Mouse (Mus musculus) limb, embryonic 15.5 days (tissue): Measurements from ENCODE around the gene A930017K11Rik. TPM values are rescaled to one million over a fixed set of nuclear protein-coding genes. Genes with fewer than 3 reads are reported as not detected.

Source experiments
- ATAC-seq: fragments of 200-750 bp; cut with Nextera tagmentation; 2 replicates; pipeline ENCODE4 v1.8.0; 2017; ENCODE audit warnings: low read depth, moderate TSS enrichment; ENCODE audit not compliant: insufficient number of reproducible peaks, low FRiP score, low TSS enrichment
- H3K27ac ChIP-seq: fragments of 300-500 bp; sonication (generic); 2 replicates; pipeline ENCODE4 v1.5.1; 2015; ENCODE audit warnings: moderate library complexity, mild to moderate bottlenecking, inconsistent platforms
- H3K27me3 ChIP-seq: fragments of 300-500 bp; sonication (generic); 2 replicates; pipeline ENCODE4 v1.6.1; 2015; ENCODE audit warnings: inconsistent platforms
- H3K36me3 ChIP-seq: fragments of 300-500 bp; sonication (generic); 2 replicates; pipeline ENCODE4 v1.6.1; 2015; ENCODE audit warnings: inconsistent platforms
- H3K4me1 ChIP-seq: fragments of 300-500 bp; sonication (generic); 2 replicates; pipeline ENCODE4 v1.6.1; 2015; ENCODE audit warnings: inconsistent platforms
- H3K4me2 ChIP-seq: fragments of 300-500 bp; sonication (generic); 2 replicates; pipeline ENCODE4 v1.6.1; 2015; ENCODE audit warnings: mild to moderate bottlenecking, inconsistent platforms
- H3K4me3 ChIP-seq: fragments of 300-500 bp; sonication (generic); 2 replicates; pipeline ENCODE4 v1.5.1; 2015; ENCODE audit warnings: mild to moderate bottlenecking, inconsistent platforms
- H3K9ac ChIP-seq: fragments of 300-500 bp; sonication (generic); 2 replicates; pipeline ENCODE4 v1.6.1; 2015; ENCODE audit warnings: inconsistent platforms
- H3K9me3 ChIP-seq: fragments of 300-500 bp; sonication (generic); 2 replicates; pipeline ENCODE4 v1.6.1; 2016; ENCODE audit warnings: inconsistent platforms
- WGBS: fragments of 180-500 bp; shearing (Covaris S2); methylation state at CpG from one replicate; pipeline ENCODE4 v1.1.7; 2015; 5-methylcytosine and 5-hydroxymethylcytosine counted together
- polyA plus RNA-seq: library from polyadenylated mRNA; unstranded; fragments of >200 nt; fragmentation: Nextera tagmentation; extraction: Ambion mirVana; gene quantifications from 2 replicates; pipeline ENCODE4 v1.2.1, GENCODE M21; 2015

A930017K11Rik gene
- polyA plus RNA-seq, 1 experiment from 2014 or later = 0.14 TPM

- Histone ChIP-seq H3K9ac (peak within 1 kb of the TSS; percentile 85), H3K27ac (peak within 1 kb of the TSS; percentile 96), H3K9me3 (no peaks in the 10 kb centered on the region), H3K4me1 (peaks cover 29% of the 10 kb centered on the region), H3K4me3 (peak within 1 kb of the TSS; percentile 98), H3K36me3 (peaks cover 14% of the 10 kb centered on the region), H3K4me2 (peak within 1 kb of the TSS; percentile 88), H3K27me3 (no peaks in the 10 kb centered on the region)
- 0% methylated on average over 59 of the region's 78 CpGs for WGBS
- no peak for ATAC-seq
Measured at GRCm38 (mm10) chr17:25919144-25919785, 33.1 kb downstream of the A930017K11Rik start, which contains the start of gene Rab40c. TSS of gene Rab40c (minus strand) at chr17:25919727.

GRCm38 (mm10) chr17:25918037-25918750 lies 34.2 kb downstream of the A930017K11Rik start:
- Histone ChIP-seq H3K9me3 (no peaks in the 10 kb centered on the region), H3K4me3 (peak overlapping the region; percentile 98), H3K27me3 (no peaks in the 10 kb centered on the region), H3K27ac (peak overlapping the region; percentile 81; the same call in 1 of the 2 replicates), H3K4me1 (peaks cover 29% of the 10 kb centered on the region), H3K4me2 (peak overlapping the region; percentile 88), H3K36me3 (peaks cover 14% of the 10 kb centered on the region), H3K9ac (peak overlapping the region; percentile 85)
- 81% methylated on average over 9 of the region's 9 CpGs for WGBS
- no peak for ATAC-seq

- ATAC-seq = no peak
- Histone ChIP-seq H3K9ac (no peak overlapping the region), H3K4me2 (no peak overlapping the region), H3K9me3 (no peaks in the 10 kb centered on the region), H3K4me3 (peak overlapping the region; percentile 3; the same call in 1 of the 2 replicates), H3K4me1 (peaks cover 29% of the 10 kb centered on the region), H3K27ac (peak overlapping the region; percentile 5; the same call in 1 of the 2 replicates), H3K27me3 (no peaks in the 10 kb centered on the region), H3K36me3 (peaks cover 17% of the 10 kb centered on the region)
- WGBS = 74% methylated on average over 8 of the region's 8 CpGs
Measured at GRCm38 (mm10) chr17:25916931-25917647, 35.3 kb downstream of the A930017K11Rik start.

- H3K9ac ChIP-seq = no peak overlapping the region
- H3K4me1 ChIP-seq = peaks cover 22% of the 10 kb centered on the region
- H3K9me3 ChIP-seq = no peaks in the 10 kb centered on the region
- no peak for ATAC-seq
- H3K4me3 ChIP-seq = no peak overlapping the region
- no peak overlapping the region for H3K4me2 ChIP-seq
- H3K27ac ChIP-seq = no peak overlapping the region
- WGBS = 76% methylated on average over 4 of the region's 4 CpGs
- H3K36me3 ChIP-seq = peaks cover 24% of the 10 kb centered on the region
- no peaks in the 10 kb centered on the region for H3K27me3 ChIP-seq
Measured at GRCm38 (mm10) chr17:25914295-25914694, 38.1 kb downstream of the A930017K11Rik start.

GRCm38 (mm10) chr17:25913877-25914275 lies 38.5 kb downstream of the A930017K11Rik start:
- ATAC-seq = no peak
- H3K4me2 ChIP-seq = no peak overlapping the region
- no peak overlapping the region for H3K27ac ChIP-seq
- no peak overlapping the region for H3K4me3 ChIP-seq
- no peaks in the 10 kb centered on the region for H3K27me3 ChIP-seq
- peaks cover 24% of the 10 kb centered on the region for H3K36me3 ChIP-seq
- H3K9ac ChIP-seq = no peak overlapping the region
- H3K9me3 ChIP-seq = no peaks in the 10 kb centered on the region
- peaks cover 22% of the 10 kb centered on the region for H3K4me1 ChIP-seq
- 68% methylated on average over 1 of the region's 1 CpGs for WGBS

GRCm38 (mm10) chr17:25913186-25913876 lies 39.0 kb downstream of the A930017K11Rik start:
- Histone ChIP-seq H3K27ac (no peak overlapping the region), H3K9ac (no peak overlapping the region), H3K4me1 (peaks cover 17% of the 10 kb centered on the region), H3K4me2 (no peak overlapping the region), H3K4me3 (no peak overlapping the region), H3K9me3 (no peaks in the 10 kb centered on the region), H3K36me3 (peaks cover 24% of the 10 kb centered on the region), H3K27me3 (no peaks in the 10 kb centered on the region)
- ATAC-seq = no peak
- 83% methylated on average over 14 of the region's 14 CpGs for WGBS

GRCm38 (mm10) chr17:25911816-25912215 lies 40.5 kb downstream of the A930017K11Rik start:
- no peak overlapping the region for H3K4me2 ChIP-seq
- no peak overlapping the region for H3K9ac ChIP-seq
- no peak overlapping the region for H3K4me3 ChIP-seq
- ATAC-seq = no peak
- 83% methylated on average over 4 of the region's 4 CpGs for WGBS
- H3K27ac ChIP-seq = no peak overlapping the region
- H3K9me3 ChIP-seq = no peaks in the 10 kb centered on the region
- 0 out of 2 replicates have a peak, but pooled peaks cover 3% of the 10 kb centered on the region for H3K4me1 ChIP-seq
- H3K27me3 ChIP-seq = no peaks in the 10 kb centered on the region
- H3K36me3 ChIP-seq = peaks cover 19% of the 10 kb centered on the region

- Histone ChIP-seq H3K27ac (no peak overlapping the region), H3K36me3 (peaks cover 14% of the 10 kb centered on the region), H3K9me3 (no peaks in the 10 kb centered on the region), H3K4me1 (no peaks in the 10 kb centered on the region), H3K4me3 (no peak overlapping the region), H3K27me3 (no peaks in the 10 kb centered on the region), H3K9ac (no peak overlapping the region), H3K4me2 (no peak overlapping the region)
- 86% methylated on average over 2 of the region's 2 CpGs for WGBS
- ATAC-seq = no peak
Measured at GRCm38 (mm10) chr17:25907640-25908039, 44.7 kb downstream of the A930017K11Rik start.

GRCm38 (mm10) chr17:25903061-25903460 lies 49.3 kb downstream of the A930017K11Rik start:
- Histone ChIP-seq H3K27ac (no peak overlapping the region), H3K27me3 (no peaks in the 10 kb centered on the region), H3K9ac (no peak overlapping the region), H3K4me3 (no peak overlapping the region), H3K4me1 (no peaks in the 10 kb centered on the region), H3K9me3 (no peaks in the 10 kb centered on the region), H3K4me2 (no peak overlapping the region), H3K36me3 (peaks cover 11% of the 10 kb centered on the region)
- no peak for ATAC-seq
- 78% methylated on average over 3 of the region's 3 CpGs for WGBS

GRCm38 (mm10) chr17:25900193-25900592 lies 52.2 kb downstream of the A930017K11Rik start:
- Histone ChIP-seq H3K27me3 (no peaks in the 10 kb centered on the region), H3K4me1 (no peaks in the 10 kb centered on the region), H3K27ac (no peak overlapping the region), H3K4me2 (no peak overlapping the region), H3K9ac (no peak overlapping the region), H3K4me3 (no peak overlapping the region), H3K36me3 (peaks cover 11% of the 10 kb centered on the region), H3K9me3 (no peaks in the 10 kb centered on the region)
- WGBS = 100% methylated on average over 1 of the region's 1 CpGs
- no peak for ATAC-seq
